In genomic region chr2:169907979-169908378, GRCm38 (mm10) we compare ENCODE assay signal across 24 mouse cellular contexts.
"Had no signal": no experiment of that assay in that cellular context is flagged by ENCODE, and none has a peak within 500 bp of the region (broad histone marks: within the 10 kb centered on the region; RNA-seq: fewer than 3 reads in every experiment).

No protein-coding gene starts in this region.

- H3K4me1 ChIP-seq: heart, embryonic 12.5 days had no signal

- ATAC-seq: hindbrain, embryonic 16.5 days; inflammation-experienced regulatory T-cells, adult 6 months; intestine, embryonic 15.5 days; intestine, postnatal 0 days had no signal

- H3K27me3 ChIP-seq: intestine, embryonic 15.5 days had no signal

- DNase-seq: gastrocnemius, adult 2 months; gastrocnemius, postnatal 10 days; gastrocnemius, postnatal 25 days; heart, adult 18-20 months; heart, postnatal 10 days; heart, postnatal 4 days; kidney, adult 18-20 months; kidney, adult 8-10 months; kidney, postnatal 10 days; kidney, postnatal 25 days; kidney, postnatal 4 days; liver had no signal

- H3K4me3 ChIP-seq: gastrocnemius, adult 2 months; heart, embryonic 10.5 days; heart, embryonic 12.5 days; hindbrain, embryonic 10.5 days; hindbrain, embryonic 12.5 days; intestine, embryonic 15.5 days; layer of hippocampus, adult 2 months; left cerebral cortex, adult 2 months; limb, embryonic 10.5 days; limb, embryonic 12.5 days had no signal

- H3K9me3 ChIP-seq: heart, embryonic 10.5 days; heart, embryonic 12.5 days; hindbrain, embryonic 10.5 days; hindbrain, embryonic 12.5 days; intestine, embryonic 15.5 days; limb, embryonic 10.5 days had no signal

- H3K36me3 ChIP-seq: heart, embryonic 10.5 days; heart, embryonic 12.5 days; hindbrain, embryonic 10.5 days; hindbrain, embryonic 12.5 days; intestine, embryonic 15.5 days; limb, embryonic 10.5 days; limb, embryonic 12.5 days had no signal
